Mouse (Mus musculus) hindbrain, postnatal 0 days (tissue): ENCODE data around the gene 4931429L15Rik. TPM values are rescaled to one million over a fixed set of nuclear protein-coding genes. Genes with fewer than 3 reads are reported as not detected.

ENCODE experiments used
- ATAC-seq: fragments of 200-750 bp; cut with Nextera tagmentation; 2 replicates; pipeline ENCODE4 v1.8.0; 2017; ENCODE audit warnings: mild to moderate bottlenecking, moderate TSS enrichment, moderate library complexity
- DNase-seq: peaks from one replicate; pipeline ENCODE4 v3.0.0-alpha.2; 2015; ENCODE audit warnings: low spot score
- H3K27ac ChIP-seq: fragments of 300-500 bp; sonication (generic); 2 replicates; pipeline ENCODE4 v1.5.1; 2014; ENCODE audit warnings: mild to moderate bottlenecking
- H3K27me3 ChIP-seq: fragments of 300-500 bp; sonication (generic); 2 replicates; pipeline ENCODE4 v1.6.1; 2014; ENCODE audit warnings: low read length, mixed read lengths; ENCODE audit not compliant: insufficient read depth
- H3K36me3 ChIP-seq: fragments of 300-500 bp; sonication (generic); 2 replicates; pipeline ENCODE4 v1.6.1; 2014; ENCODE audit warnings: low read length, mixed read lengths; ENCODE audit not compliant: insufficient read depth
- H3K4me1 ChIP-seq: fragments of 300-500 bp; sonication (generic); 2 replicates; pipeline ENCODE4 v1.6.1; 2014; ENCODE audit warnings: antibody characterized with exemption, low read length, mixed read lengths; ENCODE audit not compliant: insufficient read depth
- H3K4me2 ChIP-seq: fragments of 300-500 bp; sonication (generic); 2 replicates; pipeline ENCODE4 v1.6.1; 2014; ENCODE audit warnings: low read depth, mild to moderate bottlenecking, low read length, moderate library complexity, mixed read lengths
- H3K4me3 ChIP-seq: fragments of 300-500 bp; sonication (generic); 2 replicates; pipeline ENCODE4 v1.5.1; 2014; ENCODE audit warnings: low read length
- H3K9ac ChIP-seq: fragments of 300-500 bp; sonication (generic); replicated peaks from 2 replicates; pipeline ENCODE4 v1.6.1; 2014; ENCODE audit warnings: mild to moderate bottlenecking, low read length, moderate library complexity, mixed read lengths
- H3K9me3 ChIP-seq: fragments of 300-500 bp; sonication (generic); 2 replicates; pipeline ENCODE4 v1.6.1; 2016; ENCODE audit warnings: low read length, mixed read lengths
- CTCF ChIP-seq: IDR thresholded peaks from 2 replicates; pipeline ENCODE4 v1.5.1; 2016; ENCODE audit warnings: antibody characterized with exemption, control low read depth, low read depth
- WGBS: fragments of 180-500 bp; shearing (Covaris S2); extraction: QIAGEN DNeasy Blood & Tissue Kit; methylation state at CpG from one replicate; pipeline ENCODE4 v1.1.7; 2014; 5-methylcytosine and 5-hydroxymethylcytosine counted together
- polyA plus RNA-seq: library from polyadenylated mRNA; unstranded; fragments of >200 nt; fragmentation: Nextera tagmentation; extraction: Ambion mirVana; gene quantifications from 2 replicates; pipeline ENCODE4 v1.2.1, GENCODE M21; 2015
- total RNA-seq: library from RNA; depleted of rRNA; stranded (reverse); fragments of >200 nt; gene quantifications from 2 replicates; pipeline ENCODE4 v1.2.3, GENCODE M21; 2014

The 4931429L15Rik gene
- total and polyA plus RNA-seq, 2 experiments from 2014 or later: not detected

- no peak for ATAC-seq
- H3K4me3 ChIP-seq: no peak overlapping the region
- DNase-seq: no peak
- no peak overlapping the region for H3K9ac ChIP-seq
- 78% methylated on average over 10 of the region's 10 CpGs for WGBS
- peaks cover 23% of the 10 kb centered on the region for H3K4me1 ChIP-seq
- H3K27ac ChIP-seq: no peak overlapping the region
- no peak for TF ChIP-seq CTCF
- H3K36me3 ChIP-seq: no peaks in the 10 kb centered on the region
- H3K27me3 ChIP-seq: no peaks in the 10 kb centered on the region
- no peaks in the 10 kb centered on the region for H3K9me3 ChIP-seq
- H3K4me2 ChIP-seq: no peak overlapping the region
These were observed 15.7 kb upstream of the 4931429L15Rik start for GRCm38 (mm10) chr9:46335461-46335995.

DNA sequence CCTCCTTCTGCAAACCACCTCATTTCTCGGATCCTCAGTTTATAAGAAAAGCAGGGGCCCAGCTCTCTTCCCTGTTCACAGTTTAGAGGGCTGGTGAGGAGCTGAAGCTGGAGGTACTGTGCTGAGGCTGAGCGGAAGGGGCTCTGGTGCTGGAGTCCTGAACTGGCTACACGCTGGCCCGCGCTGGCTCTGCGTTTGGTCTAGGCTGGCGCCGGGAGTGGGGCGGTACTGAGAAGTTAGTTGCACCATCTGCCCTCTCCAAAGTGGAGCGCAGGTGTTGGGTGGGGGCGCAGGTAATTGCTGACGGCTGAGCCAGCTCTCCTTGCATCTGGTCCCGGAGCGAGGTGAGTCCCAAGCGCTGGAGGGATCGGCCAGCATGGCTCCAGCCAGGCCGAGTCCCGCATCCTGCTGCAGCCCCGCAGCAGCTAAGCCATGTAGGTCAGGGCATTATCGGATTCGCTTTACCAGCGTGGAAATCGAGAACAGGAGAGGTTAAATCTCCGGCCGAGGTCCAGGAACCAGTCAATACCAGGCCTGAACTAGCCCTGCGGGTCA is 14.8 kb upstream of the 4931429L15Rik start:
- no peak for TF ChIP-seq CTCF
- Histone ChIP-seq H3K4me2 (no peak overlapping the region), H3K27ac (no peak overlapping the region), H3K36me3 (no peaks in the 10 kb centered on the region), H3K27me3 (no peaks in the 10 kb centered on the region), H3K4me3 (no peak overlapping the region), H3K9me3 (no peaks in the 10 kb centered on the region), H3K9ac (no peak overlapping the region), H3K4me1 (peaks cover 24% of the 10 kb centered on the region)
- ATAC-seq (no peak), DNase-seq (no peak)
- 41% methylated on average over 26 of the region's 26 CpGs for WGBS

DNA sequence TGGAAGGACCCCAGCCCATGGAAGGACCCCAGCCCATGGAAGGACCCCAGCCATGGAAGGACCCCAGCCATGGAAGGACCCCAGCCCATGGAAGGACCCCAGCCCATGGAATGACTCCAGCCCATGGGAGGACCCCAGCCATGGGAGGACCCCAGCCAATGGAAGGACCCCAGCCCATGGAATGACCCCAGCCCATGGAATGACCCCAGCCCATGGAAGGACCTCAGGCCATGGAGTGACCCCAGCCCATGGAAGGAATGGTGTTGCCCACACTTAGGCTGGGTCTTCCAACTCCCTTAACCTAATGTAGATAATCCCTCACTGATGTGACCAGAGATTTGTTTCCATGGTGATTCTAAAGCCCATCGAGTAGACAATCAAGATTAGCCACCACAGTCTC is 11.5 kb upstream of the 4931429L15Rik start:
- Histone ChIP-seq H3K27ac (no peak overlapping the region), H3K9ac (no peak overlapping the region), H3K9me3 (no peaks in the 10 kb centered on the region), H3K4me3 (no peak overlapping the region), H3K4me2 (no peak overlapping the region), H3K4me1 (peaks cover 12% of the 10 kb centered on the region; the same call in 1 of the 2 replicates), H3K36me3 (no peaks in the 10 kb centered on the region), H3K27me3 (no peaks in the 10 kb centered on the region)
- DNase-seq (no peak), ATAC-seq (no peak)
- no peak for TF ChIP-seq CTCF
- 69% methylated on average over 1 of the region's 1 CpGs for WGBS

GRCm38 (mm10) chr9:46330586-46330895 is 10.8 kb upstream of the 4931429L15Rik start:
- no peak overlapping the region for H3K4me3 ChIP-seq
- ATAC-seq (no peak), DNase-seq (no peak)
- 52% methylated on average over 6 of the region's 6 CpGs for WGBS
- H3K27ac ChIP-seq: no peak overlapping the region
- no peaks in the 10 kb centered on the region for H3K27me3 ChIP-seq
- H3K4me1 ChIP-seq: peaks cover 12% of the 10 kb centered on the region; the same call in 1 of the 2 replicates
- H3K4me2 ChIP-seq: no peak overlapping the region
- no peak for TF ChIP-seq CTCF
- H3K9ac ChIP-seq: no peak overlapping the region
- H3K36me3 ChIP-seq: no peaks in the 10 kb centered on the region
- H3K9me3 ChIP-seq: no peaks in the 10 kb centered on the region

GRCm38 (mm10) chr9:46329801-46330585 is 10.2 kb upstream of the 4931429L15Rik start:
- no peaks in the 10 kb centered on the region for H3K9me3 ChIP-seq
- H3K9ac ChIP-seq: no peak overlapping the region
- no peak overlapping the region for H3K4me2 ChIP-seq
- no peak for ATAC-seq
- peaks cover 12% of the 10 kb centered on the region; the same call in 1 of the 2 replicates for H3K4me1 ChIP-seq
- DNase-seq: peak; percentile 31
- no peaks in the 10 kb centered on the region for H3K36me3 ChIP-seq
- H3K27ac ChIP-seq: no peak overlapping the region
- H3K4me3 ChIP-seq: no peak overlapping the region
- peak; percentile 27; the same call in 1 of the 2 replicates for TF ChIP-seq CTCF
- no peaks in the 10 kb centered on the region for H3K27me3 ChIP-seq
- 22% methylated on average over 24 of the region's 24 CpGs for WGBS

- 2% methylated on average over 19 of the region's 19 CpGs for WGBS
- Histone ChIP-seq H3K27me3 (no peaks in the 10 kb centered on the region), H3K9ac (peak overlapping the region; percentile 39), H3K9me3 (no peaks in the 10 kb centered on the region), H3K4me2 (peak overlapping the region; percentile 47), H3K36me3 (no peaks in the 10 kb centered on the region), H3K4me3 (peak overlapping the region; percentile 16; the same call in 1 of the 2 replicates), H3K27ac (peak overlapping the region; percentile 80), H3K4me1 (peaks cover 12% of the 10 kb centered on the region; the same call in 1 of the 2 replicates)
- peak; percentile 38 for DNase-seq
- peak; percentile 39; the same call in 1 of the 2 replicates for ATAC-seq
- TF ChIP-seq CTCF: no peak
These were observed 9.5 kb upstream of the 4931429L15Rik start for GRCm38 (mm10) chr9:46329250-46329648.
